Mouse (Mus musculus): ENCODE results near the gene Ccdc130.

GRCm38 (mm10) chr8:84208381-84209380, 61.5 kb downstream of the Ccdc130 start:
- TF ChIP-seq CTCF (IDR thresholded peaks at IDR 0.05; ENCODE audit: low read depth) (no peak), EP300 (IDR thresholded peaks at IDR 0.05; ENCODE audit: low read depth) (no peak)
